Mouse (Mus musculus) gastrocnemius, postnatal 25 days (tissue): Measurements from ENCODE around the gene Olfr830. TPM values are rescaled to one million over a fixed set of nuclear protein-coding genes. Genes with fewer than 3 reads are reported as not detected.
"Not testable (repeated sequence)": the region's sequence is repeated elsewhere in the genome, so short reads cannot be mapped to it uniquely, and the experiment has no call there.

Experiments
- DNase-seq: peaks from one replicate; pipeline ENCODE4 v3.0.0; 2022
- long read RNA-seq, 2 experiments: library from polyadenylated mRNA; stranded (forward); transcript quantifications; one replicate each; pipeline ENCODE4 v2.0.0; 2021
- total RNA-seq, 2 experiments: library from RNA; stranded (reverse); gene quantifications; 1 replicate in 1 of 2; 2 replicates in 1 of 2; pipeline ENCODE4 v1.2.3; 2021

Gene Olfr830
- not detected for total RNA-seq
- long read RNA-seq, experiment 1: 0 reads
- long read RNA-seq, experiment 2: 0 reads

DNA sequence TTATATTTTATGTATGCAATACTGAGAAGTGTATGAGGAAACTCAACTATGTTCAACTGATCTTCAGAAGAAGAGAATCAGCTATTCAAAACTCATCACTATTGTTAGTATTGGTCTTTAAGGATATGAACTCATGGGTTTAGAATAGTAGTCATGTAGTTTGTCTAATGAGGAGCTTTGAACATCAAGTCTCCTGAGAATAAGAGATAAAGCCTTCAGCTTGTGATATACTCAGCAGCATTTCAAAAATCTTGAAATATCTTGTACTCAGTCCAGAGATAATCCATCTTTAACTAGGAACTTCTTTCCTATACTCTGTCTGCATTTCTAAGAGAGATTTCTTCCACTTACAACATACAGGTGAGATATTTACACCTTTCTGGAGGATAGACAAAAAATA is at the start of gene Olfr830:
TSS of gene Olfr830 (plus strand) at position 301 of the 400 bp plus-strand sequence.
- DNase-seq: no peak

- DNase-seq: no peak
Measured at GRCm38 (mm10) chr9:18854633-18855032, 19.9 kb upstream of the Olfr830 start, which contains the start of gene Olfr829. Olfr829 (plus strand) TSS chr9:18854933.

GRCm38 (mm10) chr9:18907699-18908098 is 33.2 kb downstream of the Olfr830 start:
- not testable (repeated sequence) for DNase-seq

- not testable (repeated sequence) for DNase-seq
Measured at GRCm38 (mm10) chr9:18927921-18928320, 53.4 kb downstream of the Olfr830 start.

Other genes starting within 250 kb of the Olfr830 start
- under 1 TPM in 1 of 2 experiments, not detected in 1; 0.03 TPM for gene Muc16, start 200.2 kb upstream of the Olfr830 start, total RNA-seq
- gene Olfr24, start 110.7 kb upstream of the Olfr830 start, total RNA-seq: not detected
- not detected for gene Olfr828, start 55.2 kb upstream of the Olfr830 start, total RNA-seq
- not detected for gene Olfr829, start 19.8 kb upstream of the Olfr830 start, total RNA-seq
- gene Olfr832, start 62.4 kb downstream of the Olfr830 start, total RNA-seq: not detected
- not detected for gene Olfr834, start 113.3 kb downstream of the Olfr830 start, total RNA-seq
- gene Olfr835, start 158.0 kb downstream of the Olfr830 start, total RNA-seq: not detected
- gene Olfr836, start 245.7 kb downstream of the Olfr830 start, total RNA-seq: not detected